Mouse (Mus musculus): ENCODE data around the gene Lsm12.
"Not testable (repeated sequence)": the region's sequence is repeated elsewhere in the genome, so short reads cannot be mapped to it uniquely, and the experiment has no call there.

Lsm12 gene

GRCm38 (mm10) chr11:102184253-102184645, 847 bp downstream of the Lsm12 start:
- no peak for DNase-seq

- DNase-seq: no peak
These were observed 5.3 kb downstream of the Lsm12 start for GRCm38 (mm10) chr11:102179836-102180235.

GRCm38 (mm10) chr11:102168689-102169088, 16.4 kb downstream of the Lsm12 start:
- no peak for DNase-seq

- no peak for DNase-seq
These were observed 17.6 kb downstream of the Lsm12 start for GRCm38 (mm10) chr11:102167539-102167938.

- DNase-seq: no peak
These were observed 18.9 kb downstream of the Lsm12 start for GRCm38 (mm10) chr11:102165971-102166722.

- no peak for DNase-seq
These were observed 25.3 kb downstream of the Lsm12 start for GRCm38 (mm10) chr11:102159781-102160180.

- DNase-seq: not testable (repeated sequence)
These were observed 27.1 kb downstream of the Lsm12 start for GRCm38 (mm10) chr11:102158024-102158423.

GRCm38 (mm10) chr11:102156786-102157089, 28.4 kb downstream of the Lsm12 start:
- DNase-seq: no peak

- DNase-seq: peak; percentile 66 to 80
These were observed 28.9 kb downstream of the Lsm12 start, which contains the start of gene Tmem101 for GRCm38 (mm10) chr11:102156039-102156785. Gene Tmem101, minus strand, starts transcription at chr11:102156404.

GRCm38 (mm10) chr11:102147213-102147989, 37.7 kb downstream of the Lsm12 start:
- no peak for DNase-seq

GRCm38 (mm10) chr11:102146531-102146930, 38.6 kb downstream of the Lsm12 start:
- no peak for DNase-seq

- DNase-seq: no peak
These were observed 39.1 kb downstream of the Lsm12 start for GRCm38 (mm10) chr11:102146005-102146404.

- DNase-seq: no peak
These were observed 39.6 kb downstream of the Lsm12 start, which contains the start of gene Nags for GRCm38 (mm10) chr11:102145471-102146001. Gene Nags, plus strand, starts transcription at chr11:102145513.

- DNase-seq: no peak
These were observed 40.1 kb downstream of the Lsm12 start for GRCm38 (mm10) chr11:102144957-102145470.

GRCm38 (mm10) chr11:102142355-102142754, 42.7 kb downstream of the Lsm12 start:
- no peak for DNase-seq

GRCm38 (mm10) chr11:102140508-102140907, 44.6 kb downstream of the Lsm12 start:
- DNase-seq: peak in 1 of 2 experiments; percentile 63

- peak; percentile 22 to 62 for DNase-seq
These were observed 46.7 kb downstream of the Lsm12 start for GRCm38 (mm10) chr11:102138447-102138740.

GRCm38 (mm10) chr11:102137625-102138446, 47.3 kb downstream of the Lsm12 start:
- DNase-seq: no peak

GRCm38 (mm10) chr11:102134516-102134915, 50.6 kb downstream of the Lsm12 start:
- no peak for DNase-seq

- no peak for DNase-seq
These were observed 67.7 kb downstream of the Lsm12 start for GRCm38 (mm10) chr11:102117386-102117785.

GRCm38 (mm10) chr11:102116241-102116640, 68.9 kb downstream of the Lsm12 start:
- no peak for DNase-seq
